Mouse (Mus musculus): ENCODE data around the gene Col6a2.

- TF ChIP-seq GATA1 (IDR thresholded peaks at IDR 0.05; ENCODE audit: borderline replicate concordance, low read length) (no peak), FLI1 (IDR thresholded peaks at IDR 0.05; ENCODE audit: low read length) (no peak)
Measured at GRCm38 (mm10) chr10:76561972-76562371, 61.5 kb downstream of the Col6a2 start, which contains the start of gene Spatc1l.
